Comparison of ENCODE assay signal across 8 mouse cellular contexts in genomic region chr5:135010320-135010709, GRCm38 (mm10). TPM values are rescaled to one million over a fixed set of nuclear protein-coding genes. Genes with fewer than 3 reads are reported as not detected.
DNase-seq lines count a peak whose midpoint lies in the region; ATAC-seq and TF ChIP-seq lines count a peak whose summit lies in the region.

No protein-coding gene starts in this region.

- peak overlapping the region; percentile 88 for H3K4me2 ChIP-seq in limb, embryonic 15.5 days

- H3K27ac ChIP-seq in testis, adult 2 months (ENCODE audit: control insufficient read depth, insufficient read depth, low read depth, low read length): no peak overlapping the region
- H3K27ac ChIP-seq in limb, embryonic 15.5 days: peak overlapping the region; percentile 100

- H3K9ac ChIP-seq in limb, embryonic 15.5 days: peak overlapping the region; percentile 52; the same call in 1 of the 2 replicates

- no peak for TF ChIP-seq CTCF in testis, adult 2 months (IDR thresholded peaks at IDR 0.05; ENCODE audit: control insufficient read depth, insufficient read depth, insufficient replicate concordance, low read depth, low read length)

- no peaks in the 10 kb centered on the region for H3K36me3 ChIP-seq in testis, adult 2 months (ENCODE audit: control insufficient read depth, insufficient read depth, low read length)
- no peaks in the 10 kb centered on the region for H3K36me3 ChIP-seq in limb, embryonic 15.5 days

- peak; percentile 67 for DNase-seq in cerebellum, adult 9-10 months
- DNase-seq in cerebellum, postnatal 10 days: no peak
- no peak for DNase-seq in testis, postnatal 14 days (ENCODE audit: low spot score)
- no peak for DNase-seq in ovary, postnatal 36 days (ENCODE audit: low spot score)
- no peak for DNase-seq in testis, postnatal 10 days (ENCODE audit: low spot score)
- DNase-seq in T-cell, adult 2 months (ENCODE audit: low spot score): no peak

- no peak for TF ChIP-seq POLR2A in testis, adult 2 months (IDR thresholded peaks at IDR 0.05; ENCODE audit: control insufficient read depth, low read depth, low read length)

- peaks cover 20% of the 10 kb centered on the region for H3K4me1 ChIP-seq in testis, adult 2 months (ENCODE audit: control insufficient read depth, insufficient read depth, low read length)
- H3K4me1 ChIP-seq in limb, embryonic 15.5 days: peaks cover 38% of the 10 kb centered on the region

- no peaks in the 10 kb centered on the region for H3K9me3 ChIP-seq in limb, embryonic 15.5 days

- ATAC-seq in limb, embryonic 15.5 days (ENCODE audit: insufficient number of reproducible peaks, low FRiP score, low TSS enrichment, low read depth): no peak

- 52% methylated on average over 7 of the region's 7 CpGs for WGBS in limb, embryonic 15.5 days

- H3K27me3 ChIP-seq in testis, adult 2 months (ENCODE audit: control insufficient read depth, insufficient read depth, low read length): no peaks in the 10 kb centered on the region
- no peaks in the 10 kb centered on the region for H3K27me3 ChIP-seq in limb, embryonic 15.5 days

- H3K4me3 ChIP-seq in testis, adult 2 months (ENCODE audit: control insufficient read depth, low read depth, low read length): peak overlapping the region; percentile 91; the same call in 1 of the 2 replicates
- H3K4me3 ChIP-seq in limb, embryonic 15.5 days: peak overlapping the region; percentile 79

RNA-seq across cellular contexts. Expression of gene Abhd11, which starts 1.4 kb away (rescaled TPM):
- 102 and 108 TPM in 2 replicates for polyA plus RNA-seq in testis, adult 2 months (2012; rRNA removed)
- polyA plus RNA-seq in limb, embryonic 15.5 days (2015; fragmentation: Nextera tagmentation; extraction: Ambion mirVana): 66.1 and 68.2 TPM in 2 replicates

RNA-seq across cellular contexts. Expression of gene Stx1a, which starts 13.0 kb away (rescaled TPM):
- 6.8 and 7.6 TPM in 2 replicates for polyA plus RNA-seq in testis, adult 2 months (2012; rRNA removed)
- polyA plus RNA-seq in limb, embryonic 15.5 days (2015; fragmentation: Nextera tagmentation; extraction: Ambion mirVana): 9.9 and 11.3 TPM in 2 replicates

RNA-seq across cellular contexts. Expression of gene Cldn3, which starts 24.3 kb away (rescaled TPM):
- 8.7 and 19.7 TPM in 2 replicates for polyA plus RNA-seq in testis, adult 2 months (2012; rRNA removed)
- 26.0 and 27.2 TPM in 2 replicates for polyA plus RNA-seq in limb, embryonic 15.5 days (2015; fragmentation: Nextera tagmentation; extraction: Ambion mirVana)

RNA-seq across cellular contexts. Expression of gene Dnajc30, which starts 53.7 kb away (rescaled TPM):
- polyA plus RNA-seq in testis, adult 2 months (2012; rRNA removed): 23.4 TPM in 2 replicates
- polyA plus RNA-seq in limb, embryonic 15.5 days (2015; fragmentation: Nextera tagmentation; extraction: Ambion mirVana): 31.2 and 33.3 TPM in 2 replicates

RNA-seq across cellular contexts. Expression of gene Bud23, which starts 54.4 kb away (rescaled TPM):
- polyA plus RNA-seq in testis, adult 2 months (2012; rRNA removed): 42.9 and 43.5 TPM in 2 replicates
- 108 and 109 TPM in 2 replicates for polyA plus RNA-seq in limb, embryonic 15.5 days (2015; fragmentation: Nextera tagmentation; extraction: Ambion mirVana)
